Mouse (Mus musculus) CH12.LX (cell line): ENCODE data around the gene Trpm3.

Source experiments
- CTCF ChIP-seq, 2 experiments: IDR thresholded peaks in 1 of 2; conservative IDR thresholded peaks in 1 of 2; 2 replicates each; pipeline ENCODE4 v1.5.1; 2011 to 2012; ENCODE audit warnings: low read depth in 2 of 2, low read length in 2 of 2, improper control_type of control experiment in 1 of 2, inconsistent platforms in 1 of 2, mild to moderate bottlenecking in 1 of 2, moderate library complexity in 1 of 2
- ELF1 ChIP-seq: IDR thresholded peaks from 2 replicates; pipeline ENCODE4 v1.6.1; 2014; ENCODE audit warnings: low read depth, mild to moderate bottlenecking, inconsistent platforms, low read length, improper control_type of control experiment
- GABPA ChIP-seq: IDR thresholded peaks from 2 replicates; pipeline ENCODE4 v1.6.1; 2012; ENCODE audit warnings: low read depth, low read length, improper control_type of control experiment, inconsistent platforms; ENCODE audit not compliant: insufficient replicate concordance
- NELFE ChIP-seq: IDR thresholded peaks from 2 replicates; pipeline ENCODE4 v1.6.1; 2011; ENCODE audit warnings: low read depth, low read length, improper control_type of control experiment
- POLR2A ChIP-seq: IDR thresholded peaks from 2 replicates; pipeline ENCODE4 v1.6.1; 2011; ENCODE audit warnings: low read depth, mild to moderate bottlenecking, improper control_type of control experiment, low read length
- POLR2AphosphoS2 ChIP-seq: IDR thresholded peaks from 2 replicates; pipeline ENCODE4 v1.6.1; 2011; ENCODE audit warnings: low read depth, low read length, improper control_type of control experiment

- TF ChIP-seq NELFE: no peak
- TF ChIP-seq GABPA: no peak
- TF ChIP-seq CTCF (conservative IDR thresholded peaks at IDR 0.05 in 1 of 2, IDR thresholded peaks at IDR 0.05 in 1 of 2; ENCODE audit: low read depth in 2 of 2, low read length in 2 of 2): no peak
- no peak for TF ChIP-seq POLR2A
- no peak for TF ChIP-seq ELF1
- TF ChIP-seq POLR2AphosphoS2: no peak
Measured at GRCm38 (mm10) chr19:23043699-23044098, 904.9 kb downstream of the Trpm3 start.
